Mouse (Mus musculus): Measurements from ENCODE around the gene Serpinh1. TPM values are rescaled to one million over a fixed set of nuclear protein-coding genes. Genes with fewer than 3 reads are reported as not detected.
"Not testable (repeated sequence)": the region's sequence is repeated elsewhere in the genome, so short reads cannot be mapped to it uniquely, and the experiment has no call there.

Gene Serpinh1
- polyA plus RNA-seq, 1 experiment from 2014 or later: 1,056 TPM

- Histone ChIP-seq H3K4me1 (replicated peaks) (peaks cover 64% of the 10 kb centered on the region), H3K4me3 (replicated peaks) (no peak overlapping the region), H3K4me2 (replicated peaks) (no peak overlapping the region), H3K36me3 (0 out of 2 replicates have a peak, but pooled peaks cover 7% of the 10 kb centered on the region), H3K9ac (no peak overlapping the region), H3K9me3 (no peaks in the 10 kb centered on the region), H3K27ac (no peak overlapping the region), H3K27me3 (replicated peaks) (no peaks in the 10 kb centered on the region)
- WGBS: 57% methylated on average over 5 of the region's 5 CpGs
- no peak for ATAC-seq
Observed at GRCm38 (mm10) chr7:99386030-99386429, 33.0 kb upstream of the Serpinh1 start.

DNA sequence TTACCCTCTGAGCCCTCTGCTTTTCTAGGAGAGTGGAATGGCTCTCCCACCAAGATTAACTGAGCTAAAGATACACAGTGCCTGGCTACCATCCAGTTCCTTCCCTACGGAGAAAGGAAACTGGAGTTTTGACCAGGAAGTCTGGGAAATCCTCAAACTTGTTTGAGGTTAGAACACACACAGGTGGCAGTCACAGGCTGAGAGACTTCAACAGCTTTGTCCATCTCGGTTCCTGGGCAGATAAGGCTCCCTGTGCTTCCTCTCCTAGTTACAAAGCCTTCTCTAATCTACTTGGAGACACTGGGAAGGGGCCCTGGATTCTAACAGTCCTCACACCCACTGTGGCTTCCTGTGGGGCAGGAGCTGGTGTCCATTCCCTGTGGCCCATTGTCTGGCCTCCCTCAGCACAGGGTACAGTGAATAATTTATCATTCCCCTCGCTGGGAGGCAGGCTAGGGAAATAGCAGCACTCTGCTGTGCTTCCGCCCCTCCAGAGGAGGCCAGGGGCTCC is 31.1 kb upstream of the Serpinh1 start:
- Histone ChIP-seq H3K4me3 (replicated peaks) (no peak overlapping the region), H3K27ac (peak overlapping the region; percentile 81), H3K4me2 (replicated peaks) (peak overlapping the region; percentile 95), H3K4me1 (replicated peaks) (peaks cover 57% of the 10 kb centered on the region), H3K9me3 (no peaks in the 10 kb centered on the region), H3K36me3 (0 out of 2 replicates have a peak, but pooled peaks cover 6% of the 10 kb centered on the region), H3K27me3 (replicated peaks) (no peaks in the 10 kb centered on the region), H3K9ac (0 out of 2 replicates have a peak overlapping the region, but pooled peaks have one; percentile 27)
- ATAC-seq: no peak
- WGBS: 19% methylated on average over 4 of the region's 4 CpGs

- peak overlapping the region; percentile 95 for H3K4me2 ChIP-seq (replicated peaks)
- H3K27ac ChIP-seq: peak overlapping the region; percentile 81
- peaks cover 51% of the 10 kb centered on the region for H3K4me1 ChIP-seq (replicated peaks)
- ATAC-seq: no peak
- H3K9me3 ChIP-seq: no peaks in the 10 kb centered on the region
- H3K9ac ChIP-seq: peak overlapping the region; percentile 27; the same call in 1 of the 2 replicates
- peak overlapping the region; percentile 57 for H3K4me3 ChIP-seq (replicated peaks)
- H3K36me3 ChIP-seq: no peaks in the 10 kb centered on the region
- WGBS: 64% methylated on average over 5 of the region's 5 CpGs
- H3K27me3 ChIP-seq (replicated peaks): no peaks in the 10 kb centered on the region
Observed at GRCm38 (mm10) chr7:99383246-99383645, 30.2 kb upstream of the Serpinh1 start.

- Histone ChIP-seq H3K27ac (peak overlapping the region; percentile 87), H3K4me2 (replicated peaks) (peak overlapping the region; percentile 95), H3K4me3 (replicated peaks) (peak overlapping the region; percentile 57), H3K27me3 (replicated peaks) (no peaks in the 10 kb centered on the region), H3K9me3 (no peaks in the 10 kb centered on the region), H3K36me3 (no peaks in the 10 kb centered on the region), H3K9ac (peak overlapping the region; percentile 86), H3K4me1 (replicated peaks) (peaks cover 43% of the 10 kb centered on the region)
- ATAC-seq: 0 out of 2 replicates have a peak, but pooled peaks have one; percentile 1
- WGBS: 10% methylated on average over 30 of the region's 30 CpGs
Observed at GRCm38 (mm10) chr7:99382088-99383000, 29.3 kb upstream of the Serpinh1 start.

GRCm38 (mm10) chr7:99381214-99382087 is 28.4 kb upstream of the Serpinh1 start, which contains the start of gene Gdpd5:
Gdpd5 (plus strand) TSS chr7:99381414.
- Histone ChIP-seq H3K4me1 (replicated peaks) (peaks cover 43% of the 10 kb centered on the region), H3K36me3 (no peaks in the 10 kb centered on the region)
- peak; percentile 96 for ATAC-seq

DNA sequence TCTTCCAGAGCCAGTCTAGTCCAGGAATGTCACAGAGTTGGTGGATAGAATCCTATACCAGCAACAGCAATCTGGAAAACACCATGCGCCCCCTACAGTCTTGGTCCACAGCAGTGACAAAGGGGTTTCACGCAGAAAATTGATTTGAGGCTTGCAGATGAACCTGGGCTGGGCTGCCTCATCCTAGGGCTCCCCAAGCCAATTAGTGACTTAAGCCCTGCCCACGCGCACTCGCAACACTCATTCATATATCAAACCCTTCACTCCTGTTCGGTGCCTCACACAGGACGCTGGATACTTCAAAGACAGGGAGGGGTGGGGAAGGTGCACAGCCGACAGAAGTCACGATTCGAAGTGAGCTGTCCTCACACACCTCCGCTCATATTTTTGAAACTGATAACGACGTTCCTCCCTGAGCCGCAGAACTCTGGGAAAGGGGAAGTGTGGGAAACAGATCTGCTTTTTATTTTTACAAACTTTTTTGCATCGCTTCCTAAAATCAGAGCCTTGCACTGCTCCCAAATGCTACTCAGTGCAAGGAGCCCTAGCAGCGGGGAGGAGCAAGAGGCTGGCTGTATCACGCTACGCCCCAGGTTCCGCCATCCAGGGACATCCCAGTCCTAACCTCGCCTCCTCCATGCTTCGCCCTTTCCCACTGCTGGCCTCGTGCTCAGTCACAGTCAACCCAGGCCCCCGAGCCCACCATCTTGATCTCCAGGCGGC is 27.6 kb upstream of the Serpinh1 start:
- Histone ChIP-seq H3K27ac (peak overlapping the region; percentile 92), H3K9ac (peak overlapping the region; percentile 74), H3K9me3 (no peaks in the 10 kb centered on the region), H3K36me3 (no peaks in the 10 kb centered on the region), H3K4me2 (replicated peaks) (peak overlapping the region; percentile 95), H3K4me3 (replicated peaks) (peak overlapping the region; percentile 57), H3K4me1 (replicated peaks) (peaks cover 41% of the 10 kb centered on the region), H3K27me3 (replicated peaks) (no peaks in the 10 kb centered on the region)
- peak; percentile 72 for ATAC-seq
- under 1% methylated on average over 24 of the region's 24 CpGs for WGBS

More at GRCm38 (mm10) chr7:99381214-99382087, 28.4 kb upstream of the Serpinh1 start, which contains the start of gene Gdpd5:
- H3K27me3 ChIP-seq (replicated peaks): no peaks in the 10 kb centered on the region
- H3K9me3 ChIP-seq: no peaks in the 10 kb centered on the region
- H3K4me2 ChIP-seq (replicated peaks): peak within 1 kb of the TSS; percentile 95
- H3K4me3 ChIP-seq (replicated peaks): peak within 1 kb of the TSS; percentile 57
- WGBS: under 1% methylated on average over 73 of the region's 73 CpGs
- peak within 1 kb of the TSS; percentile 86 for H3K9ac ChIP-seq
- H3K27ac ChIP-seq: peak within 1 kb of the TSS; percentile 92

- H3K27ac ChIP-seq: no peak overlapping the region
- H3K36me3 ChIP-seq: no peaks in the 10 kb centered on the region
- H3K9ac ChIP-seq: no peak overlapping the region
- no peak overlapping the region for H3K4me3 ChIP-seq (replicated peaks)
- H3K4me1 ChIP-seq (replicated peaks): peaks cover 29% of the 10 kb centered on the region
- ATAC-seq: no peak
- H3K4me2 ChIP-seq (replicated peaks): no peak overlapping the region
- H3K27me3 ChIP-seq (replicated peaks): no peaks in the 10 kb centered on the region
- no peaks in the 10 kb centered on the region for H3K9me3 ChIP-seq
- WGBS: 61% methylated on average over 8 of the region's 8 CpGs
Observed at GRCm38 (mm10) chr7:99378870-99379269, 25.8 kb upstream of the Serpinh1 start.

GRCm38 (mm10) chr7:99375455-99375854 is 22.4 kb upstream of the Serpinh1 start:
- 0 out of 2 replicates have a peak, but pooled peaks have one; percentile 18 for ATAC-seq
- Histone ChIP-seq H3K4me1 (replicated peaks) (peaks cover 9% of the 10 kb centered on the region; the same call in 1 of the 2 replicates), H3K36me3 (no peaks in the 10 kb centered on the region), H3K4me2 (replicated peaks) (no peak overlapping the region), H3K4me3 (replicated peaks) (no peak overlapping the region), H3K27me3 (replicated peaks) (no peaks in the 10 kb centered on the region), H3K9ac (no peak overlapping the region), H3K27ac (no peak overlapping the region), H3K9me3 (no peaks in the 10 kb centered on the region)
- 6% methylated on average over 4 of the region's 4 CpGs for WGBS

GRCm38 (mm10) chr7:99374325-99374724 is 21.3 kb upstream of the Serpinh1 start:
- ATAC-seq; H3K4me2 ChIP-seq (replicated peaks); H3K9ac ChIP-seq; H3K27ac ChIP-seq; H3K27me3 ChIP-seq (replicated peaks); H3K4me1 ChIP-seq (replicated peaks); H3K36me3 ChIP-seq; H3K9me3 ChIP-seq; H3K4me3 ChIP-seq (replicated peaks): not testable (repeated sequence)
- 64% methylated on average over 3 of the region's 3 CpGs for WGBS

- 58% methylated on average over 6 of the region's 6 CpGs for WGBS
- Histone ChIP-seq H3K4me3 (replicated peaks) (no peak overlapping the region), H3K27ac (no peak overlapping the region), H3K4me2 (replicated peaks) (no peak overlapping the region), H3K9ac (no peak overlapping the region), H3K4me1 (replicated peaks) (no peaks in the 10 kb centered on the region), H3K36me3 (no peaks in the 10 kb centered on the region), H3K9me3 (no peaks in the 10 kb centered on the region), H3K27me3 (replicated peaks) (no peaks in the 10 kb centered on the region)
- ATAC-seq: no peak
Observed at GRCm38 (mm10) chr7:99366716-99367115, 13.7 kb upstream of the Serpinh1 start.

- H3K9ac ChIP-seq: no peak overlapping the region
- H3K4me2 ChIP-seq (replicated peaks): no peak overlapping the region
- H3K36me3 ChIP-seq: no peaks in the 10 kb centered on the region
- no peaks in the 10 kb centered on the region for H3K27me3 ChIP-seq (replicated peaks)
- H3K4me3 ChIP-seq (replicated peaks): no peak overlapping the region
- H3K9me3 ChIP-seq: no peaks in the 10 kb centered on the region
- no peak overlapping the region for H3K27ac ChIP-seq
- no peak for ATAC-seq
- whole genome bisulfite sequencing: under 1% methylated on average over 5 of the region's 5 CpGs
- H3K4me1 ChIP-seq (replicated peaks): peaks cover 6% of the 10 kb centered on the region
Observed at GRCm38 (mm10) chr7:99365069-99365468, 12.0 kb upstream of the Serpinh1 start.
